ENCODE assay signal across 34 mouse cellular contexts in the genomic region with DNA sequence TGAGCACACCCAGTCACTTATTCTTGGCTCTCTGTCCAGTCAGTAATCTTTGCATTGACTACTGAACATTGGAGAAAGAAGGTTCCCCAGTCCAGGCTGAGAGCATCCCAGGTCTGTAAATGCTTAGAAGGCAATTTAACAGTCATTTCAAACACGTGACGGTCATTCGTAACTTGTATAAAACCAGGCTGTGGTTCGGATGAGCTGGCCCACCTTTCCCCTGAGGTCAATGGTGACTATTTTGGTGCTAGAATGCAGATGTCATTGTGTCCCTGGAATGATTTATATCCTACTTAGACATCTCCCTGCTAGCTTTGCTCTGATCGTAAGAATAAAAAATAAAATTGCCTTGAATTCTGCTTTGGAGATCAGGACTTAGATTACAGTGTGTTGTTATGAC.
"Had no signal": no experiment of that assay in that cellular context is flagged by ENCODE, and none has a peak within 500 bp of the region (broad histone marks: within the 10 kb centered on the region; RNA-seq: fewer than 3 reads in every experiment).

No protein-coding gene starts in this region.

- DNase-seq: heart, postnatal 10 days; heart, postnatal 14 days; heart, postnatal 36 days; heart, postnatal 4 days; kidney, adult 11 months; kidney, adult 18-20 months; kidney, adult 2 months; kidney, adult 8-10 months; kidney, postnatal 10 days; kidney, postnatal 14 days; kidney, postnatal 25 days; kidney, postnatal 36 days; kidney, postnatal 4 days; layer of hippocampus, adult 9-11 months; layer of hippocampus, postnatal 36 days had no signal

- H3K4me3 ChIP-seq: heart, embryonic 12.5 days; heart, embryonic 13.5 days; heart, embryonic 15.5 days; hindbrain, embryonic 10.5 days; hindbrain, embryonic 12.5 days; hindbrain, embryonic 13.5 days; hindbrain, embryonic 15.5 days; intestine, embryonic 15.5 days; kidney, embryonic 15.5 days; layer of hippocampus, adult 2 months; left cerebral cortex, adult 2 months had no signal

- H3K9ac ChIP-seq: heart, embryonic 12.5 days; heart, embryonic 13.5 days; heart, embryonic 15.5 days; hindbrain, embryonic 12.5 days; hindbrain, embryonic 13.5 days; hindbrain, embryonic 14.5 days; hindbrain, embryonic 15.5 days; intestine, embryonic 15.5 days; kidney, embryonic 15.5 days had no signal

- H3K4me2 ChIP-seq: heart, embryonic 11.5 days; heart, embryonic 12.5 days; heart, embryonic 13.5 days; heart, embryonic 15.5 days; hindbrain, embryonic 12.5 days; hindbrain, embryonic 13.5 days; hindbrain, embryonic 14.5 days; hindbrain, embryonic 15.5 days; intestine, embryonic 15.5 days; kidney, embryonic 15.5 days had no signal

- H3K27me3 ChIP-seq: heart, embryonic 12.5 days; heart, embryonic 13.5 days; heart, embryonic 15.5 days; hindbrain, embryonic 15.5 days; intestine, embryonic 15.5 days; kidney, embryonic 15.5 days had no signal

- H3K9me3 ChIP-seq: heart, embryonic 12.5 days; heart, embryonic 13.5 days; heart, embryonic 15.5 days; hindbrain, embryonic 10.5 days; hindbrain, embryonic 12.5 days; hindbrain, embryonic 13.5 days; hindbrain, embryonic 15.5 days; intestine, embryonic 15.5 days; kidney, embryonic 15.5 days had no signal

- H3K36me3 ChIP-seq: heart, embryonic 15.5 days; hindbrain, embryonic 10.5 days; hindbrain, embryonic 12.5 days; hindbrain, embryonic 13.5 days; hindbrain, embryonic 15.5 days had no signal

- ATAC-seq: hindbrain, embryonic 16.5 days; hindbrain, postnatal 0 days; inflammation-experienced regulatory T-cells, adult 6 months; intestine, embryonic 15.5 days; intestine, embryonic 16.5 days; intestine, postnatal 0 days had no signal

- H3K27ac ChIP-seq: heart, embryonic 13.5 days; heart, embryonic 15.5 days; hindbrain, embryonic 10.5 days; hindbrain, embryonic 12.5 days; hindbrain, embryonic 13.5 days; hindbrain, embryonic 14.5 days; hindbrain, embryonic 15.5 days; hindbrain, postnatal 0 days; intestine, embryonic 15.5 days; kidney, embryonic 15.5 days; kidney, postnatal 0 days; layer of hippocampus, adult 2 months; left cerebral cortex, adult 2 months had no signal

- H3K4me1 ChIP-seq: hindbrain, embryonic 15.5 days had no signal
